Mouse (Mus musculus) right cerebral cortex, postnatal 10 days (tissue): ENCODE measurements at regions not wholly inside any gene's neighbourhood (a gene's known extent, or its start where the extent isn't known, plus 50 kb on each side); places are given as distances from the start of the nearest gene placed in this dataset.

Experiments used
- DNase-seq, 2 experiments: peaks; one replicate each; pipeline ENCODE4 v3.0.0; 2021; ENCODE audit warnings: low spot score in 2 of 2

DNA sequence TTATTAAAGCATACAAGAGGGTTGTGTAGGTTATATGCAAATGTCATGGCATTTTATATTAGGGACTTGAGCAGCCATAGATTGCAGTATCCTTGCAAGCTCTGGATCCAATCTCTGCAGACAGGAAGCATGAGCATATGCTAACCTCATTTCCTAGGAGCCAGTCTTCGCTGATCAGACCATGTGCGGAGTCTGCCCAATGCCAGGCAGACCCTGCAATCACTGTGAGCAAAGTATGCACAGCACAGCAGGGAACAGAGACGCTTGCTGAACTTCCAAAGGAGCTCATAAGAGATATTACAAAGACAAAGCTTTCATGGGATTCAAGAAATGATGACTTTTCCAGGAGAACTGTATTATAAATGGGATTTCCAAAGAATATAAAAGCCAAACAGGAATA is 65.2 kb upstream of the Fbxl4 start:
- DNase-seq = no peak

DNA sequence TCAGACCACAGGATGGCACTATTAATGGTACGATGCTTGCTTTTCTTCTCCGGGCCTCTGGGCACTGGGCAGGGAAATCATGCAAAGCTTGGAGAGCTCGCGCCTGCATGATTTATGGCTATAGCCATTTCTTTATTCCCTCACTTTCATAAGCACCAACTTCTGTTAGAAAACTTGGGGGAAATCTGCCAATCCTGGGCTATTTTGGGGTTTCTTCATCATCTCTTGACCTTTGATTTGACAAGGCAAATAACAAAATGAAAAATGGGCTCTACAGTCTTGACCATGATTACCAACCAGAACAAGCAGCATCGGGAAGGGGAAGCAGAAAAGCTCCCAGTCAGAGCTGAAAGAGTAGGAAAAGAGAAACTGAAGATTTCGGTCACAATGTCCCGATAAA is 57.1 kb upstream of the Fbxl4 start:
- no peak for DNase-seq

- peak; percentile 36 to 38 for DNase-seq
These were observed 56.0 kb upstream of the Fbxl4 start for GRCm38 (mm10) chr4:22301148-22301942.

DNA sequence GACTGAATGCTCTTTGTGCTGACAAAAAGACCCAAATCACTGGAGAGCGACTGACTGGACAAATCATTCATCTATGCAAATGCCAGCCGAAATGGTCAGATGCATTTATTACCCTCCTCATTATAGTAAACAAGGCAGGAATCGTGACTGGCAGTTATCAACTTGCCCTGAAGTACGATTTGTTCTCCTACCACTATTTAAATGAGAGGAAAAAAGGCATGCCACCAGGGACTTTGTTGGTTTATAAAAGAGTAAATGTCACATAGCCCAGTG is 55.5 kb upstream of the Fbxl4 start:
- DNase-seq = no peak

GRCm38 (mm10) chr4:22302262-22302661 is 55.1 kb upstream of the Fbxl4 start:
- no peak for DNase-seq
